Mouse (Mus musculus) cerebellum, adult 2 months (tissue): ENCODE results near the gene Bid.

Experiments used
- CTCF ChIP-seq: fragments of 200-500 bp; IDR thresholded peaks from 2 replicates; pipeline ENCODE4 v1.5.1; 2011; ENCODE audit warnings: low read depth, mild to moderate bottlenecking, control low read depth, low read length, moderate library complexity, borderline replicate concordance; ENCODE audit not compliant: insufficient read depth
- POLR2A ChIP-seq: fragments of 200-500 bp; IDR thresholded peaks from 2 replicates; pipeline ENCODE4 v1.6.1; 2011; ENCODE audit warnings: low read length, control low read depth, borderline replicate concordance; ENCODE audit not compliant: insufficient read depth

DNA sequence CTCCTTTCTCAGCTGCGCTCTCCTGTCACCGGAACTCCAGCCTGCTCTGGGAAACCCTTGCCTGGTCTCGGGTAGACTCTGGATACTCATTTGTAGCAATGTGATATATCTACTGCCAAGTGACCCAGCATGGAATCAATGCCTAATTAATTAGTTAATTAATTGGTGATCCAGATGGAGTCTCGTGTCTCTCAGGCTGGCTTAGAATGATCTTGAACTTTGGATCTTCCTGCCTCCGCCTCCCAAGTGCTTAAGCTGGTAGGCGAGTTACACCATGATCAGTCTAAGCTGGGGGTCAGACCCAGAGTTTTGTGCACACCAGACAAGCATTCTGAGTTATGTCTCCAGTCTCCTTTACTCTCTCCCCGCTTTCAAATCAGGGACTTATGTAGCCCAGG lies 24.4 kb upstream of the Bid start:
- no peak for TF ChIP-seq CTCF
- no peak for TF ChIP-seq POLR2A
